In the genomic region with DNA sequence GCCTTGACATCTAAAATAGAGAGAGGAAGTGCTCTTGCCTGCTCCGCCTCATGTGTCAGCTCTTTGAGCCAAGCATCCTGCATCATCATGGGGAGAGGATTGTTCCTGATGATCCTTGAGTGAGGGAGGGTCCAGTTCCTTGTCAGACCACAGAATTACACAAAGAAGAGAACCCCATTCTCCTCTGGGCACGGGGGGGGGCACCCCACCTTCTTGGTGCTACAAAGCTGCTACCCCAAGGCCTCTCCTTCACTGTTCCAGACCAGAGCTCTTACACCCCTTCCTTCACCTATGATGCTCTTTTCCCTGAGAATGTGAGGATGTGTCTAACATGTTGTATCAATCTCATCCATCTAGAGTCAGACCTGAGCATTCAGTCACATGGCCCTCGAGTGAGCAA, we compare ENCODE assay signal across 26 mouse cellular contexts.
"Had no signal": no experiment of that assay in that cellular context is flagged by ENCODE, and none has a peak within 500 bp of the region (broad histone marks: within the 10 kb centered on the region; RNA-seq: fewer than 3 reads in every experiment).

No protein-coding gene starts in this region.

- H3K27ac ChIP-seq: embryonic facial prominence, embryonic 10.5 days; embryonic facial prominence, embryonic 12.5 days; embryonic facial prominence, embryonic 13.5 days; embryonic facial prominence, embryonic 15.5 days; forebrain, embryonic 10.5 days; forebrain, embryonic 12.5 days; forebrain, embryonic 13.5 days; forebrain, embryonic 15.5 days; gastrocnemius, adult 2 months; heart, adult 2 months had no signal

- DNase-seq: cerebellum, adult 2 months; cerebellum, adult 8-10 months; cerebellum, adult 9-10 months; cerebellum, adult 9-11 months; cerebellum, postnatal 10 days; cerebellum, postnatal 14 days; cerebellum, postnatal 25 days; cerebellum, postnatal 36 days; embryo, embryonic 11 days; forebrain, postnatal 0 days; gastrocnemius, adult 2 months; gastrocnemius, postnatal 10 days; gastrocnemius, postnatal 14 days; gastrocnemius, postnatal 25 days; gastrocnemius, postnatal 36 days; heart, adult 18-20 months; heart, adult 2 months had no signal

- H3K9me3 ChIP-seq: embryonic facial prominence, embryonic 10.5 days; embryonic facial prominence, embryonic 12.5 days; embryonic facial prominence, embryonic 13.5 days; embryonic facial prominence, embryonic 15.5 days; forebrain, embryonic 10.5 days; forebrain, embryonic 12.5 days; forebrain, embryonic 13.5 days; forebrain, embryonic 15.5 days had no signal

- H3K27me3 ChIP-seq: embryonic facial prominence, embryonic 12.5 days; embryonic facial prominence, embryonic 13.5 days; embryonic facial prominence, embryonic 15.5 days; forebrain, embryonic 12.5 days; forebrain, embryonic 13.5 days; forebrain, embryonic 15.5 days had no signal

- H3K4me3 ChIP-seq: embryonic facial prominence, embryonic 10.5 days; embryonic facial prominence, embryonic 12.5 days; embryonic facial prominence, embryonic 13.5 days; embryonic facial prominence, embryonic 15.5 days; erythroblast, embryonic 14.5 days; forebrain, embryonic 10.5 days; forebrain, embryonic 12.5 days; forebrain, embryonic 13.5 days; forebrain, embryonic 15.5 days; gastrocnemius, adult 2 months; heart, adult 2 months had no signal

- H3K4me1 ChIP-seq: embryonic facial prominence, embryonic 10.5 days; embryonic facial prominence, embryonic 12.5 days; embryonic facial prominence, embryonic 13.5 days; embryonic facial prominence, embryonic 15.5 days; forebrain, embryonic 10.5 days; forebrain, embryonic 12.5 days; forebrain, embryonic 13.5 days; forebrain, embryonic 15.5 days had no signal

- H3K36me3 ChIP-seq: embryonic facial prominence, embryonic 10.5 days; embryonic facial prominence, embryonic 12.5 days; embryonic facial prominence, embryonic 13.5 days; embryonic facial prominence, embryonic 15.5 days; forebrain, embryonic 10.5 days; forebrain, embryonic 12.5 days; forebrain, embryonic 15.5 days had no signal
